Mouse (Mus musculus): ENCODE measurements around the gene Slc34a3. TPM values are rescaled to one million over a fixed set of nuclear protein-coding genes. Genes with fewer than 3 reads are reported as not detected.

The Slc34a3 gene
- polyA plus RNA-seq, 2 experiments, result not detected

DNA sequence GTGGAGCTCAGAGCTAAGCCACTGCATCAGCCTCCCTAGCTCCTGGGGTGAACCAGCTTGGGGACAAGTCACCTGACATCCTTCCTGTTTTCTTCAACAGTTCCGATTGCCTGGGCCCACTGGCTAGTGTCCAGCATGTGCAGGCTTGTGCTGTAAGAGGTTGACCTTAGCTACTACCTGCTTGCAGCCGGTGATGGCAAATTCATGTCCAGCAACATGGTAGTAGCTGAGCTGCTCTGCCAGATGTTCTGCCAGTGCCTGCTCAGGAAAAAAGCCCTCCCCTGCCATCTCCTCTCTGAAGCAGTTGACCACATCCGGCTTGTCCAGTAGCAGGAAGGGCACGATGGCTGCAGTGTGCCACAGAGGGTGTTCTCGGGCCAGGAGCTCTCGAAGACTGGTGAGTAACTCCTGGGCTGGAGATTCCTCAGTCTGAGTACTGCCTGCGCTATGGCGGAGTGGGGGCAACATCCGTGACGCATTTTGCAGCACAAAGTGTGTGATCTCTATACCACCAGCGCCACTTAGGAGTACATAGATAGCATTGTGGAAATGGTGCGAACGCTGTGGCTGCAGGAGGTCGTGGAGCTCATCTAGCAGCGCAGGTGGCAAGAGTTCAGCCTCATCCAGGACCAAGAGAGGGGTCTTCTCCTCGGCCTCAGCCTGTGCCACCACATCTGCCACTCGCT, 39.5 kb downstream of the Slc34a3 start:
- ATAC-seq (ENCODE audit: low FRiP score, low read depth) (no peak), DNase-seq (ENCODE audit: low spot score) (no peak)
- Histone ChIP-seq H3K27me3 (ENCODE audit: control insufficient read depth, insufficient read depth, low read length) (peaks cover 21% of the 10 kb centered on the region), H3K9me3 (ENCODE audit: control insufficient read depth, low read length) (no peaks in the 10 kb centered on the region), H3K4me1 (ENCODE audit: control insufficient read depth, insufficient read depth, low read length) (0 out of 2 replicates have a peak, but pooled peaks cover 11% of the 10 kb centered on the region), H3K4me2 (replicated peaks; ENCODE audit: low read depth, low read length, severe bottlenecking) (no peak overlapping the region), H3K36me3 (ENCODE audit: control insufficient read depth, insufficient read depth, low read length) (peaks cover 9% of the 10 kb centered on the region), H3K27ac (replicated peaks; ENCODE audit: low read depth, low read length) (no peak overlapping the region), H3K9ac (ENCODE audit: low read depth, low read length, severe bottlenecking) (no peak overlapping the region), H3K4me3 (replicated peaks; ENCODE audit: low read length) (no peak overlapping the region)
- 87% methylated on average over 17 of the region's 17 CpGs for WGBS
- TF ChIP-seq POLR2A (IDR thresholded peaks at IDR 0.05; ENCODE audit: borderline replicate concordance, extremely low read depth, insufficient read depth, insufficient read length), result no peak

- H3K27ac ChIP-seq (replicated peaks; ENCODE audit: low read depth, low read length), result no peak overlapping the region
- peaks cover 3% of the 10 kb centered on the region; the same call in 1 of the 2 replicates for H3K36me3 ChIP-seq (ENCODE audit: control insufficient read depth, insufficient read depth, low read length)
- H3K4me2 ChIP-seq (replicated peaks; ENCODE audit: low read depth, low read length, severe bottlenecking), result no peak overlapping the region
- H3K4me1 ChIP-seq (ENCODE audit: control insufficient read depth, insufficient read depth, low read length), result 0 out of 2 replicates have a peak, but pooled peaks cover 11% of the 10 kb centered on the region
- ATAC-seq (ENCODE audit: low FRiP score, low read depth) (no peak), DNase-seq (ENCODE audit: low spot score) (no peak)
- no peak overlapping the region for H3K9ac ChIP-seq (ENCODE audit: low read depth, low read length, severe bottlenecking)
- TF ChIP-seq POLR2A (IDR thresholded peaks at IDR 0.05; ENCODE audit: borderline replicate concordance, extremely low read depth, insufficient read depth, insufficient read length), result no peak
- no peak overlapping the region for H3K4me3 ChIP-seq (replicated peaks; ENCODE audit: low read length)
- H3K9me3 ChIP-seq (ENCODE audit: control insufficient read depth, low read length), result no peaks in the 10 kb centered on the region
- peaks cover 21% of the 10 kb centered on the region for H3K27me3 ChIP-seq (ENCODE audit: control insufficient read depth, insufficient read depth, low read length)
- WGBS, result 74% methylated on average over 5 of the region's 5 CpGs
These were observed 40.2 kb downstream of the Slc34a3 start for GRCm38 (mm10) chr2:25194006-25194405.

GRCm38 (mm10) chr2:25193330-25193770, 40.8 kb downstream of the Slc34a3 start:
- no peak overlapping the region for H3K4me3 ChIP-seq (replicated peaks; ENCODE audit: low read length)
- peak overlapping the region; percentile 2; the same call in 1 of the 2 replicates for H3K4me2 ChIP-seq (replicated peaks; ENCODE audit: low read depth, low read length, severe bottlenecking)
- 0 out of 2 replicates have a peak, but pooled peaks cover 11% of the 10 kb centered on the region for H3K4me1 ChIP-seq (ENCODE audit: control insufficient read depth, insufficient read depth, low read length)
- no peak for TF ChIP-seq POLR2A (IDR thresholded peaks at IDR 0.05; ENCODE audit: borderline replicate concordance, extremely low read depth, insufficient read depth, insufficient read length)
- H3K9me3 ChIP-seq (ENCODE audit: control insufficient read depth, low read length), result no peaks in the 10 kb centered on the region
- no peak overlapping the region for H3K27ac ChIP-seq (replicated peaks; ENCODE audit: low read depth, low read length)
- peaks cover 21% of the 10 kb centered on the region for H3K27me3 ChIP-seq (ENCODE audit: control insufficient read depth, insufficient read depth, low read length)
- peak; percentile 92 for DNase-seq (ENCODE audit: low spot score)
- no peaks in the 10 kb centered on the region for H3K36me3 ChIP-seq (ENCODE audit: control insufficient read depth, insufficient read depth, low read length)
- peak; percentile 80 for ATAC-seq (ENCODE audit: low FRiP score, low read depth)
- no peak overlapping the region for H3K9ac ChIP-seq (ENCODE audit: low read depth, low read length, severe bottlenecking)
- 0% methylated on average over 6 of the region's 6 CpGs for WGBS

- no peaks in the 10 kb centered on the region for H3K36me3 ChIP-seq (ENCODE audit: control insufficient read depth, insufficient read depth, low read length)
- 83% methylated on average over 6 of the region's 6 CpGs for WGBS
- no peak overlapping the region for H3K27ac ChIP-seq (replicated peaks; ENCODE audit: low read depth, low read length)
- no peak overlapping the region for H3K9ac ChIP-seq (ENCODE audit: low read depth, low read length, severe bottlenecking)
- no peak overlapping the region for H3K4me2 ChIP-seq (replicated peaks; ENCODE audit: low read depth, low read length, severe bottlenecking)
- H3K9me3 ChIP-seq (ENCODE audit: control insufficient read depth, low read length), result no peaks in the 10 kb centered on the region
- no peak overlapping the region for H3K4me3 ChIP-seq (replicated peaks; ENCODE audit: low read length)
- peaks cover 21% of the 10 kb centered on the region for H3K27me3 ChIP-seq (ENCODE audit: control insufficient read depth, insufficient read depth, low read length)
- ATAC-seq (ENCODE audit: low FRiP score, low read depth), result no peak
- no peak for DNase-seq (ENCODE audit: low spot score)
- H3K4me1 ChIP-seq (ENCODE audit: control insufficient read depth, insufficient read depth, low read length), result no peaks in the 10 kb centered on the region
- no peak for TF ChIP-seq POLR2A (IDR thresholded peaks at IDR 0.05; ENCODE audit: borderline replicate concordance, extremely low read depth, insufficient read depth, insufficient read length)
These were observed 46.3 kb downstream of the Slc34a3 start for GRCm38 (mm10) chr2:25187841-25188240.

GRCm38 (mm10) chr2:25186575-25186930, 47.6 kb downstream of the Slc34a3 start:
- Histone ChIP-seq H3K36me3 (ENCODE audit: control insufficient read depth, insufficient read depth, low read length) (no peaks in the 10 kb centered on the region), H3K9me3 (ENCODE audit: control insufficient read depth, low read length) (no peaks in the 10 kb centered on the region), H3K4me3 (replicated peaks; ENCODE audit: low read length) (peak overlapping the region; percentile 45), H3K4me1 (ENCODE audit: control insufficient read depth, insufficient read depth, low read length) (no peaks in the 10 kb centered on the region), H3K27me3 (ENCODE audit: control insufficient read depth, insufficient read depth, low read length) (peaks cover 33% of the 10 kb centered on the region), H3K27ac (replicated peaks; ENCODE audit: low read depth, low read length) (no peak overlapping the region), H3K9ac (ENCODE audit: low read depth, low read length, severe bottlenecking) (no peak overlapping the region), H3K4me2 (replicated peaks; ENCODE audit: low read depth, low read length, severe bottlenecking) (peak overlapping the region; percentile 88)
- TF ChIP-seq POLR2A (IDR thresholded peaks at IDR 0.05; ENCODE audit: borderline replicate concordance, extremely low read depth, insufficient read depth, insufficient read length), result no peak
- no peak for DNase-seq (ENCODE audit: low spot score)
- ATAC-seq (ENCODE audit: low FRiP score, low read depth), result no peak
- WGBS, result 30% methylated on average over 5 of the region's 5 CpGs

Data from limb, embryonic 14.5 days (tissue).